Mouse (Mus musculus) layer of hippocampus, postnatal 25 days (tissue): Measurements from ENCODE around the gene Gdf1. TPM values are rescaled to one million over a fixed set of nuclear protein-coding genes. Genes with fewer than 3 reads are reported as not detected.

ENCODE experiments used
- DNase-seq, 2 experiments: peaks; one replicate each; pipeline ENCODE4 v3.0.0; 2022; ENCODE audit warnings: mixed read lengths in 2 of 2, low spot score in 1 of 2; ENCODE audit errors: extremely low spot score in 1 of 2
- total RNA-seq, 2 experiments: library from RNA; stranded (reverse); gene quantifications; 2 replicates each; pipeline ENCODE4 v1.2.3; 2021

Gdf1 gene
- total RNA-seq, result 10 to 100 TPM; 14.1 to 19.4 TPM

DNA sequence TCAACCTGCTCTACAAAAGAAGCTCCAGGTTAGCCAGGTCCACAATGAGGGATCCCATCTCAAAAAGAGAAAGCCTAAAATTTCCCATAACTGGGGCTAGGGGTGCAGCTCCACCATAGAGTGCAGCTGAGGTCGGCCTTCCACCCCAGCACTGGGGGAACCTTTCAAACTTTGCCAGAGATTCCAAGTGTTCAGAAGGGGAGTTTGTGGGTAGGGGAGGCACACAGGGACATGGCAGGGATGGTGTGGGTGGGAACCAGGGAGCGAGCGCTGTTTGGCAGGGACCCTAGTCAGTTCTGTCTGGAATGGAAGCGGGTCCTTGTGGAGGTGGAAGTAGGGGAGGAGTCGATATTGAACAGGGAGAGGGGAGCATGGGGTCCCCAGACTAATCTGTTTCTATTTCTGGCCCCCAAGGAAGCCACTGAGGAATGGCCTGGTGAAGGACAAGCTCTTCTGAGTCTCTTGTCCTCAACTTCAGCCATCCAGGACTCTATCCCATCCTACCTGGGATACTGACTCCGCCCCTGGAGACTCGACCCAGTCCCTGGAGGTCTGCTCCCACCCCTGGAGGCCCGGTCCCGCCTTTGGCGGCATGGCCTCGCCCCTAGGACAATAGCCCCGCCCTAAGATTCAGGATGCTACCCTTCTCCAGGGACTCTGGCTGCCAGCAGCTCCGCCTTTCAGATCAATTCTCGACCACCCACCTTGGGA, at the start of gene Gdf1:
Gdf1 (plus strand) TSS at position 694 of the 711 bp plus-strand sequence.
- DNase-seq, result no peak

DNA sequence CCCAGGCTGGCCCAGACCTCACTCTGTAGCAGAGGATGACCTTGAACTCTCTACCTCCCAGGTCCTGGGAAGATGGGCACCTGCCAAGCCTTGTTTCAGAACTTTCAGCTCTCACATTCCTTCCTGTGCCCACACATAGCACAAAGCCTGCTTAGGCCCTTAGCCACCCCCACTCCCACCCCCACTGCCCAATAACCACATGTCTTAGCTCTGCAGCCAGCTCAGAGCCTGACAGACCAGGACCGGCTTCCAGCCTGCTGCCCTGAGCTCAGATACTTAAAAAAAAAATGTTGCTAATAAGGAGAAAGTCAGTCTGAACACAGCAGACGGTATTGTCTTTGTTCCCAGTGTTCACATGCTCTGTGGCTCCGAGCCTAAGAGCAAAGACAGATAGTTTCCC, 48.6 kb upstream of the Gdf1 start:
- no peak for DNase-seq

DNA sequence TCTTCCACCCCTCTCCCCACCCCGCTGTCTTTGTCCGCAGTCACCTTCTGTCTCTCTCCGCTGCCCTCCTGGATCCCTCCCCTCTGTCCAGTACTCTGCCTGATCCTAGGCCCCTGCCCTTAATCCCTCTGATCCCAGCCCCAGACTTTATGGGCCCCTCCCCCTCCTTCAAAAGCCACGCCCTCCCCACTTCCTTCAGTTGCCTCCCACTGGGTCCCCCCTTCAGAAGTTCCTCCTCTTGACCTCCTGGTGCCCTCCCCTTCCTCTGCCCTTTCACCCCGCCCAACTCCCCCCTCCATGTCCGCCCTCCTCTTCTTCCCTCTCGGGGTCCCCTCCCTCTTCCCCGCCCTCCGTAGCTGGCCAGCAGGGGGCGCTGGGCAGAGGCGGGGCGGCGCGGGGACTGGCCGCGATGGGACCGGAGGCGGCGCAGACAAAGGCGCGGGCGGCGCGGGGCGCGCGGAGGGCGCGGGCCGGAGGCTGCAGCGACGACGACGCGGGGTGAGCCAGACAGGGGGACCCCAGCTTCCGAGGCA, 46.9 kb upstream of the Gdf1 start, which contains the start of gene Homer3:
Homer3 (plus strand) TSS at position 225 of the 533 bp plus-strand sequence.
- peak; percentile 79 to 80 for DNase-seq

DNA sequence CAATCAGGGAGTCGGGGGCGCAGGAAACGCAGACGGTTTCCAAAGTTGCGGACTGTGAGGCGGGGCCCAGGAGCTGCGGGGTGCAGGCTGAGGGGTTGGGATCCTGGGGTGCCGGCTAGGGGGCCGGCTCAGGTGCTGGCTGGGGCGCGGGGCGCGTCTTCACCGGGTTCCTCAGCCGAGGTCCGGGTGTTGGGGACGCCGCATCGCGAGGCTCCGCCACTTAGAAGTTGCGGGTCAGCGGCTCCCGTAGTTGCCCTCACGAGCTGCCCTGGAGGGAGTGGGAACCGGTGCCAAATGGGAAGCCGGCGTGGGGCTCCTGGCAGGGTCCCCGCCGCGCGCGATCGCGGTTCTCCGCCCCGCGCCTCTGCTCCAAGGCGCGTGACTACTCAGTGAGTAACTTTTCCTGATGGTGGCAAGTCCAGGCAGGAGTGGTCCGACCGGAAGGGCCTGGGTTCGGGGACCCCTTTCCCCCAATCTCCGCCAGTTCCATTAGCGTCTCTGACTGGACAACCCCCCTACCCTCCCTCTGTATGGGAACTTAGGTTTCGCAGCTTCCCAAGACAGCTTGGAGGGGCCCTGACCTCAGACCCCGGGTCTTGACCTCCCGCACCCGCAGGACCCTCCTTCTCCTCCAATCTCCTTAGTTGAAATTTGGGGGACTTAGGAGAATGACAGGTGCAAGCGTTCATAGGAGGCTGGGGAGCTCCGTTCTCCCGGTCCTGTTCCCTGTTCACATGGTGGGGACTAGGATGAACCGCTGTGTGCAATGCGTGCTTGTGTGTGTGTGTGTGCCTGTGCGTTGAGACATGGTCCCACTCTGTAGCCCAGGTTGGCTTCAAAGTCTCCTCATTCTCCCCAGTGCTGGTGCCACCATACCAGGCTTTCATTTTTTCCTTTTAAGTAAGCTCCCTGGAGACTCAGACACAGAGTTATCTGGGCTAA, 46.2 kb upstream of the Gdf1 start:
- DNase-seq, result no peak

DNA sequence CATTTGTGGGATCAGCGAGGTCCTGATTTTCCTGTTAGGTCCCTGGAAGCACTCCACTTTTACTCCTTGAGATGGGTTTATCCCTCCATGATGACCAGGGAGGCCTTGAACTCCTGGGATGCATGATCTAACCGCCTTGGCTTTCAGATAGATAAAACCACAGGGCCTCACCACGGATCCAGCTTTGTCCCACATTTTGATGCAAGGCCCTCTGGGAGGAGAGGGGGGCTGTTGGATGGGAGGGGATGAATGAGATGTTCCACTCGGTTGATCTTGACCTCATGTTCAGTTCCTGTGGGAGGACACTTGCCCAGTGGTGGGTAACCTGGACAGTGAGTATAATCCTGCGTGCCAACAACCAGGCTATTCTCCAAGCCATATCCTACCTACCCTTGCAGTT, 45.2 kb upstream of the Gdf1 start:
- DNase-seq, result no peak

DNA sequence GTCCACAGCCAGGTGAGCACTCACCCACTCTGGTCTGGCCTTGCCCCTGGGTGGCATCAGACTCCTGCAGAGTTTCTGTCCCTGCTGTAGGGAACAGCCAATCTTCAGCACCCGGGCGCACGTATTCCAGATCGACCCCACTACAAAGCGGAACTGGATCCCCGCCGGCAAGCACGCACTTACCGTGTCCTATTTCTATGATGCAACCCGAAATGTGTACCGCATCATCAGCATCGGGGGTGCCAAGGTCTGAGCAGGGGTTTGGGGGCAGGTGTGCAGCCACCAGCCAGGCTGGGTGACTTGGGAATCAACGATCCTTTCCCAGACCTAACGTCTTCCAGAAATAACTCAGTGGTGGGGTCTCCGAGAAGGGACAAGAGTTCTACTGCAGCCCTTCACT, 44.3 kb upstream of the Gdf1 start:
- no peak for DNase-seq

DNA sequence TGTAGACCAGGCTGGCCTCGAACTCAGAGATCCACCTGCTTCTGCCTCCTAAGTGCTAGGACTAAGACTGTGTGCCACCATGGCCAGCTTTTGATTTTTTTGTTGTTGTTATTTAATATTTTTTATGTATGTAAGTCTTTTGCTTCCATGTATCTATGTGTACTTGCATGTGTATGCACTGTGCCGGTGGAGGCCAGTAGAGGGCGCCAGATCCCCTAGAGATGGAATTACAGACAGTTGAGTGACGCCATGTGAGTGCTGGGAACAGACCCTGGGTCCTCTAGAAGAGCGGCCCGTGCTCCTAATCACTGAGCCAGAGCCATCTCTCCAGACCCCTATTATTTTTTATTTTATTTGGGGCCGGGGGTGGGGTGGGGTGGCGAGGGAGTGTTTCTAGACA, 42.9 kb upstream of the Gdf1 start:
- DNase-seq, result no peak

DNA sequence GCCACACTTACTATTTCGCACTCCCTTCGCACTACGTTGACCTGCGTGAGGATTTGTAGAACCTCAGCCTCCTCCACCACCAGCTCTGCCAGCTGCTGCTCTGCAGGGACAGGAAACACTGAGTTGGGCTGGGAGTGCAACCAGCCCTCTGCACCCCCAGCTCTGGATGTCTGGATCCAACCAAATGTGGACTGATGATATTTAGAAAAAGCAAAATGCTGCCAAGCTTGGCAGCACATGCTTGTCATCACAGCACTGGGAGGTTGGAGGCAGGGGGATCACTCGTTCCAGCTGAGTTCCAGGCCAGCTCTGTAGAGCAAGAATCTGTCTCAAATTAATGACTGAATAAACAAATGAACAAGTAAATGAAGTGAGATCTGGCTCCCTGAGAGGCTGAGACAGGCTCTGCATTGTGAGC, 35.6 kb upstream of the Gdf1 start:
- DNase-seq, result peak in 1 of 2 experiments; percentile 18

DNA sequence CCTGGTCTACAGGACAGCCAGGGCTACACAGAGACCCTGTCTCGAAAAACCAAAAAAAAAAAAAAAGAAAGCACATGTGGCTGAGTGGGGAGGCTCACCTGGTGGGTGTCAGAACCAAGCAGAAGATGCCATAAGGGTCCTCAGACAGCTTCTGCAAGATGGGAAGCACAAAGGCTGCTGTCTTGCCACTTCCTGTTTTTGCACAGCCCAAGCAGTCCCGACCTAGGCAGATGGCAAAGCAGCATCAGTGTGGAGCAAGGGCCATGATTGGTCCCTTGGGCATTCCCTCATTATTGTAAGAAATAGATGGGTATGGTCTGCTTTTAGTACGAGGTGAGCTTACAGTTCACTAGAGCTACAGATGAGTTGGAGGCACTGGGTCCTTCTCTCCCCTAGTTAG, 28.7 kb upstream of the Gdf1 start:
- DNase-seq, result no peak

DNA sequence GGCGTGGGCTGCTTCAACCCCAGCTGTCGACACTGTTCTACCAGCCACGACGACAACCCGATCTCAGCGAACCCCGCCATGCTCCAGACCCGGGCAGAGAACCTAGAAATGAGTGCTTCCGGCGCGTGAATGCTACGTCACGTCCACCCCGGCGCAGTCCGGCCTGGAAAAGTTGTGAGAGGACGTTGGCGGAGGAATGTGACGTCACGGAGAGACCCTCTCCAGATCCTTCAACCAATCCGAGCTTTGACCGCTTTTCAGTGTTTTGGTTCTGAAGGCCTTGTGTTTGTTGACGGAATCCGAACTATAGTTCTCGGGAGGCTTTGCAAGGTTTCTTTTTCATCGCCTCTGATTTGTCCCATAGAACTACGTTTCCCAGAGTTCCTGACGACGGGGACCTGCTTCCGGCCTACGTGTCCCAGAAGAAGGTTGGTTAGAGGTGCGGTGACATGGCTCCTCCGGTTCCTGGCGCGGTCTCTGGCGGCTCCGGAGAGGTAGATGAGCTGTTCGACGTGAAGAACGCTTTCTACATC, 27.2 kb upstream of the Gdf1 start, which contains the start of the genes Ddx49 and Cope:
Ddx49 (minus strand) TSS at position 132 of the 533 bp plus-strand sequence.
Cope (plus strand) TSS at position 161 of the 533 bp plus-strand sequence.
- DNase-seq, result peak; percentile 95

DNA sequence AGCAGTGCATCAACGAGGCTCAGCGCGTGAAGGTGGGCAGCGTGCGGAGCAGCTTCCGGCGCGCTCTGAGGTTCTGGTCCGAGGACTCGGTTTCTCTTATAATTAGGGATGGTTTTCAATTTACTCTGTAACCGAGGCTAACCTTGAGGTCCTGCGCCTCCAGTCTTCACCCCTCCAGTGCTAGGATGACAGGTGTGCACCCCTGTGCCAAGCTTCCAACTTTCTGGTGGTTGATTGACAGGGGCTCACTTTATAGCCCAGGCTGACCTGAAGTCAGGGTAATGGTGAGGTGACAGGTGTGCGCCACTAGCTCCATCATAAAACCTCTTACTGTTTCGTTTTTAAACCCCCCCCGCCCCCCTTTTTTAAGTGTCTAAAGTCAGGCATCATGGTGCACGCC, 26.7 kb upstream of the Gdf1 start:
- no peak for DNase-seq

DNA sequence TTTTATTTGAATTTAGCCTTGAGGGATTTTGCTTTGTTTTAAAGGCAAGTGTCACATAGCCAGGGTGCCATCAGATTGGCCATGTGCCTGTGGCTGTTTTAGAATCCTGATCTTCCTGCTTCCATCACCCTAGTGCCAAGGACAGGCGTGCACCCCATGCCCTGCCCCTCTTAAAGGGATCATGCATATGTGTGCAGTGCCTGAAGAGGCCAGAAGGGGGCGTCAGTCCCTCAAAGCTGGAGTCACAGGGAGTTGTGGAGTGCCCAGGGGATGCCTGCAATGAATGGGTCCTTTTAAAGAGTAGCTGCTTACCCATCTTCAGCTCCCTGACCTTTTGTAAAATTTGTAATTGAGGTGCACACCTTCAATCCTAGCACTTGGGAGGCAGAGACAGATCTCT, 20.3 kb upstream of the Gdf1 start:
- DNase-seq, result peak in 1 of 2 experiments; percentile 50

DNA sequence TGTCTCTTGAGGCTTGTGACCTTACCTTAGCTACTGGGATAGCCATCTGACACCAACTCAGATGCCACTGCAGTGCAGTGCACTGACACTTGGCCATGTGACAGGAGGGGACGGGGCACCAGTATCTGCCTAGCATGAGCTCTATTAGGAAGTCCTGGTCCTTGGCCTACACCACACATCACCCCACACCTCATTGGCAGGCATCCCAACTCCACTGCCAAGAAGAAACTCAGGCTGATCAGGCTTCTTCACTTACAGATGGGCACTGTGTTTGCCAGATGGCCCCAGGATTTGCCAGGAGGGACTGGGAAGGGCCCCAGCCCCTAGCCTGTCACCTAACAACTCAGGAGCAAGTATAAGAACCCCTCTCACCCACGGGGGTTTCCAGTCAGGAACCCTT, 16.2 kb upstream of the Gdf1 start:
- no peak for DNase-seq

DNA sequence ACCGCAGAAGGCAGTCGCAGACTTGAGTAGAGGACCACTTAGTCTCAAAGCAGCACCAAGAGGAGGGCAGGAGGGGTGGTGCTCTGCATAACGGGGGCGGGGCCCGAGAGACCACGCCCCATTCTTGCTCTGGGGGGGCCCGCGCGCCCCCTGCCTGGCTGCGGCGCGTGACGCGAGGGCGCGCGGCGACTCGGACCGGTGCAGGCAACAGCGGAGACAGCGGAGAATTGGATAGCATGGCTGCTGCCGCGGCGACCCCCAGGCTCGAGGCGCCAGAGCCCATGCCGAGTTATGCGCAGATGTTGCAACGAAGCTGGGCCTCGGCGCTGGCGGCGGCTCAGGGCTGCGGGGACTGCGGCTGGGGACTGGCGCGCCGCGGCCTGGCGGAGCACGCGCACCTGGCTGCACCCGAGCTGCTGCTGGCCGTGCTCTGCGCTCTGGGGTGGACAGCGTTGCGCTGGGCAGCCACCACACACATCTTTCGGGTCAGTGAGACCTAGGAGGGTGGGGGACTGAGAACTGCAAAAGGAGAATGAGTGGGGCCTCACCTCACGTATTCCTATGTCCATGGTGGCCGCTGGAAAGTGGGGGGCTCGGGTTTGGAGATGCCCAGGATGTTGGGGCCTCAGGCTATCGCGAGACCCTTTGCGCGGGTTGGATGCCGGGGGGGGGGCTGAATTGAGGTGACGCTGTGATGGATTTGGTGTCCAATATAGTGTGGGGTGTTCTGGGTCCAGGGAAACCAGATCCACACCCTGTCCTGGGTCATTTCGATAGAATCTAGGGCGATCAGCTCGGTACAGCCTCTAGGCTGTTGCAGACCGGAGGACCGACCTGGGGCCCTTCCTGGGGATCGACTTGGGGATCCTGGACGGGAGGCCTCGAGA, 13.8 kb upstream of the Gdf1 start, which contains the start of gene Cers1:
Cers1 (plus strand) TSS at position 152 of the 887 bp plus-strand sequence.
- peak; percentile 73 to 77 for DNase-seq

DNA sequence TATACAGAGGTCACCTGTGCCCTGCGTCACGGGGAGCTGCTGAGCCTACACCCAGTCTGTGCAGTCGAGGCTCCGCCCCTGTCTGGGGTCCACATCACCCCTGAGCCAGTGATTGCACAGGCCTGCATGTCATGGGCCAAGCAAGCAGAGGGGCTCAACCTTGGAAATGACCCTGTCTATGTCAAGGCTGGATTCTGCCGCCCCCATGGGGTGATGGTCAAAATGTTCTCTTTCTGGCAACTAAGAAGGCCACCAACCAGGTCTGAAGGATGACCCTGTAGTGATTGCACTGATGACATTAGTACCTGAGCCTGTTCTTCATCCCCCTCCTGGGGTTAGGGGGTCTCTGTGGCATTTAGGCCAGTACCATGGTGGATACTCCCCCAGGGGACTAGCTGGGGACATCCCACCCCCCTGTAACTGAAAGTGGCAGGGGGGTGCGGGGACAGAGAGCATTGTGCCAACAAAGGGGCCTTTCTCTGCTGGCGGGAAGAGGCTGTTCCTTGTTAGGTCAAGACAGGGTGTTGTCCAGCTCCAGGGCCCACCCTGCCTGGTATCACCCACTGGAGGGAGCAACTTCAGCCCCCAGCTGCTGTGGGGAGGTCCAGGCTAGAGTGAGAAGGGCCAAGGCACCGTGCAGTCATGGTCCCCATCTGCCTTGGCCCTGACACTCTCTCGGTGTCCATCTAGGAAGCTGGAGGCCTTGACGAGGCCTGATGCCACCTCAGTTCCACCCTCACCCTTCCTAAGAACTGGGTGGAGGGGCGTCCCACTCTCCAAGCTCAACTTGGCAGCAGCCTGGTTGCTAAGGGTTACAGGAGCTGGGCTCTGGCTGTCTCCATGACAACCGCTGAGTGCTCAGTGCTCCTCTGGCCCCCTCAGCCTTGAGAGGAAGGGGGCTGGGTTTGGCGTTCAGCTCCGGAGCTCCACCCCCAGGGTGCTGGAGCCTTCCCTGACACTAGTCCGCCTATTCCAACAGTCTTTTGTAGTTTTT, 12.8 kb upstream of the Gdf1 start:
- peak; percentile 64 to 67 for DNase-seq

DNA sequence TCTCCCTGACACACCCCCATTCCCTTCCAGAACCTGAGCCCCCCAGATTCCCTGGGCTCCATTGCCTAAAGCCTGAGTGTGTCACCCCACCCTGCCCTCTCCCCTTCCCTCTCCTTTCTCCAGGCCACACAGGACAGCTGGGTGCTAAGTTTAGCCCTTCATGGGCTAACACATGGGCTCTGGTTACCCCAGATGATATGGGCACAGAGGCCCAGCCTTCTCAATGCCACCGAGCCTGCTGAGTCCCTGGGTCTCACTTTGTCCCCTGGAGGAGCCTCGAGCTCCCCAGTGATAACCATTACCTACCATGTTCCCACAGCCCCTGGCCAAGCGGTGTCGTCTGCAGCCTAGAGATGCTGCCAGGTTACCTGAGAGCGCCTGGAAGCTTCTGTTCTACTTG, 11.7 kb upstream of the Gdf1 start:
- no peak for DNase-seq

DNA sequence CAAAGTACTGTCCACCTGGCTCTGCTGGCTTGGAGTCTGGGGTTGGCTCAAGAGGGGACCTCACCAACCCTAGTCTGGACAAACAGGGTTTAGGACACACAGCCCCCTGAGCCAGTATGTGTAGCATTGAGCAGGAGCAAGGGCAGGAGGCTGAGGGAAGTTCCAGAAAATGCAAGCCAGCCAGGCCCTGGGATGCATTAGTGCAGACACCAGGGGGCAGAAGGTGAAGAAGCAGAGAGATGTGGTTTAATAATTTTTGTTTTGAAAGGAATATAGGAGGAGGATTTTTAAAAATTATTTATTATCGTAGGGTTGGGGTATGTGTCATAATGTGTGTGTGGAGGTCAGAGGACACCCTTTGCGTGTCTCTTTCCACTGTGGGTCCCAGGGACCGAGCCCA, 5.9 kb upstream of the Gdf1 start:
- DNase-seq, result no peak

DNA sequence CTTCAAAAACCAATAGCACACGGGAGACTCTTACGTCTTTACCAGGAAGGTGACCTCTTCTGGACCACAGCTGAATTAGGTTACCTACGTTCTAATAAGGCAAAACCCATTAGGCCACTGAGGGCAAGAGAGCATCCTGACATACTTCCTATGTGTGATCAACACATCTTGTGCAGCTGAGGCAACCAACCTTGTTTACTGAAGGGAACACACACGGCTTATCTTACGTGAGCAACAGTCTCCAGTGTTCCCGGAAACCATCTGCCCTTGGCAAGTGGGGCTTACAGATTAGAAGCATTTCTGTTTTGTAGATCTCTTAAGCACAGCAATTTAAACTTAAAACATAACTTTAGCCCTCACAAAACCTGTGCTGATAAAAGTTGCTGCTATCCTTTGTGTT, 2.1 kb upstream of the Gdf1 start:
- no peak for DNase-seq
